Mouse (Mus musculus) intestine, embryonic 16.5 days (tissue): ENCODE results near the gene Gm20716. TPM values are rescaled to one million over a fixed set of nuclear protein-coding genes. Genes with fewer than 3 reads are reported as not detected.
A peak's percentile ranks its signal among the peaks of the same experiment; 100 is the strongest.

Source experiments
- ATAC-seq: fragments of 200-750 bp; cut with Nextera tagmentation; 2 replicates; pipeline ENCODE4 v1.8.0; 2017; ENCODE audit warnings: moderate TSS enrichment, moderate library complexity
- H3K27ac ChIP-seq: fragments of 300-500 bp; sonication (generic); 2 replicates; pipeline ENCODE4 v1.5.1; 2014; ENCODE audit warnings: mild to moderate bottlenecking, low read length
- H3K27me3 ChIP-seq: fragments of 300-500 bp; sonication (generic); replicated peaks from 2 replicates; pipeline ENCODE4 v1.6.1; 2014; ENCODE audit warnings: low read length, control low read depth, mixed read lengths; ENCODE audit not compliant: control insufficient read depth, insufficient read depth
- H3K36me3 ChIP-seq: fragments of 300-500 bp; sonication (generic); 2 replicates; pipeline ENCODE4 v1.6.1; 2014; ENCODE audit warnings: low read length, control low read depth; ENCODE audit not compliant: control insufficient read depth, insufficient read depth
- H3K4me1 ChIP-seq: fragments of 300-500 bp; sonication (generic); 2 replicates; pipeline ENCODE4 v1.6.1; 2014; ENCODE audit warnings: low read length, control low read depth, mixed read lengths; ENCODE audit not compliant: control insufficient read depth, insufficient read depth
- H3K4me2 ChIP-seq: fragments of 300-500 bp; sonication (generic); 2 replicates; pipeline ENCODE4 v1.6.1; 2014; ENCODE audit warnings: low read depth, low read length, control low read depth
- H3K4me3 ChIP-seq: fragments of 300-500 bp; sonication (generic); 2 replicates; pipeline ENCODE4 v1.5.1; 2014; ENCODE audit warnings: mild to moderate bottlenecking, low read length
- H3K9ac ChIP-seq: fragments of 300-500 bp; sonication (generic); 2 replicates; pipeline ENCODE4 v1.6.1; 2014; ENCODE audit warnings: low read depth, low read length
- H3K9me3 ChIP-seq: fragments of 300-500 bp; sonication (generic); 2 replicates; pipeline ENCODE4 v1.6.1; 2016; ENCODE audit warnings: low read length, control low read depth; ENCODE audit not compliant: control insufficient read depth
- WGBS: fragments of 180-500 bp; shearing (Covaris S2); extraction: QIAGEN DNeasy Blood & Tissue Kit; methylation state at CpG from one replicate; pipeline ENCODE4 v1.1.7; 2014; 5-methylcytosine and 5-hydroxymethylcytosine counted together
- polyA plus RNA-seq: library from polyadenylated mRNA; unstranded; fragments of >200 nt; fragmentation: Nextera tagmentation; extraction: Ambion mirVana; gene quantifications from 2 replicates; pipeline ENCODE4 v1.2.1, GENCODE M21; 2015

The Gm20716 gene
- polyA plus RNA-seq, 1 experiment from 2014 or later, result 10.2 TPM

GRCm38 (mm10) chr2:168170167-168170685 lies 59.9 kb downstream of the Gm20716 start:
- peak overlapping the region; percentile 45 for H3K9ac ChIP-seq
- H3K27me3 ChIP-seq, result no peaks in the 10 kb centered on the region
- H3K27ac ChIP-seq, result no peak overlapping the region; the same call in 1 of the 2 replicates
- peaks cover 3% of the 10 kb centered on the region; the same call in 1 of the 2 replicates for H3K36me3 ChIP-seq
- H3K4me2 ChIP-seq, result peak overlapping the region; percentile 42
- WGBS, result 14% methylated on average over 13 of the region's 13 CpGs
- H3K9me3 ChIP-seq, result no peaks in the 10 kb centered on the region
- peak overlapping the region; percentile 28 for H3K4me3 ChIP-seq
- peaks cover 31% of the 10 kb centered on the region for H3K4me1 ChIP-seq
- ATAC-seq, result peak; percentile 94

- whole genome bisulfite sequencing, result 8% methylated on average over 9 of the region's 9 CpGs
- peak overlapping the region; percentile 28 for H3K4me3 ChIP-seq
- H3K9ac ChIP-seq, result peak overlapping the region; percentile 45
- H3K4me2 ChIP-seq, result peak overlapping the region; percentile 42
- ATAC-seq, result peak; percentile 42
- H3K9me3 ChIP-seq, result no peaks in the 10 kb centered on the region
- H3K36me3 ChIP-seq, result no peaks in the 10 kb centered on the region
- peaks cover 31% of the 10 kb centered on the region for H3K4me1 ChIP-seq
- H3K27ac ChIP-seq, result no peak overlapping the region; the same call in 1 of the 2 replicates
- H3K27me3 ChIP-seq, result no peaks in the 10 kb centered on the region
Observed at GRCm38 (mm10) chr2:168169800-168170113, 60.4 kb downstream of the Gm20716 start.

DNA sequence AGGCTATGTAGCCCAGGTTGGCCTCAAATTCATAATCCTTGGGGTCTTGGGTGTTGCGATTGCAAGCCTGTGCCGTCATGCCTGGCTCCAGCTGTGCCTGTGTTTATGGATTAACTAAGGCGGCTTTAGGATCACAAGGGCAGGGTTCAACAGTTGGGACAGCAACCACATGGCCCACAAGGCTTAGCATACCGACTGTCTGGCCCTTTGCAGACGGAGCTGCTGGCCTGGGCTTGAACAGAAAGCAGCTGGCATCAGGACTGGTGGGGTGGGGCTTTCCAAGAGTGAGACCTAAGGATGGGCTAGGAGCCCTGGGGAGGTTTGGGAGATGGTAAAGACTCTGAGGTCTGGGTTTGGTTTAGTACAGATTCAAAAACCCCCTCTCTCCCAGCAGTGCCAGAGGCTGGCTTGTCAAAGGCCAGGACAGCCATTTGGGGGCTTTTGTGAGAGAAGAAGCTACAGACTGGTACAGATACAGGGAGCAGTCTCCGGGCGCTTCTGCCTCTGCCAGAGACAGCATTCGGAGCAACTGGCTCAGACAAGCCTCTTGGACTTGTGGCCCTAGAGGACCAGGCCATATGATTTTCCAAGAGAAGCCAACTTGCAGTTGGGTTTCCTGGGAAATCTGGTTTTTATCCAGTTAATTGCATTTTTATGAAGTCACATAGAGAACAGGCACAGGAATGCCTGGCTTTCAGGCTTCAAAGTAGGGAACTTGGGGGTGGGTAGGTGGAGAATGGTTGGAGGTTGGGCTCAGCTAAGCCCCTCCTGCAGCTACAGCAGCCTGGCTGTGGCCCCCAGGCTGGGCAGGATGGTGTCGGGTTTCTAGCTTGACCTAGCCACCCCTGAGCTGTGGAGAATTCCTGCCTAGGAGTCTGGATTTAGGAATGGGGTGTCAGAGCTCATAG lies 61.0 kb downstream of the Gm20716 start:
- Histone ChIP-seq H3K4me2 (0 out of 2 replicates have a peak overlapping the region, but pooled peaks have one; percentile 42), H3K9ac (peak overlapping the region; percentile 24; the same call in 1 of the 2 replicates), H3K9me3 (no peaks in the 10 kb centered on the region), H3K4me3 (no peak overlapping the region), H3K36me3 (no peaks in the 10 kb centered on the region), H3K27ac (peak overlapping the region; percentile 52), H3K27me3 (no peaks in the 10 kb centered on the region), H3K4me1 (peaks cover 31% of the 10 kb centered on the region)
- WGBS, result 39% methylated on average over 9 of the region's 9 CpGs
- ATAC-seq, result peak; percentile 2; the same call in 1 of the 2 replicates

- Histone ChIP-seq H3K27me3 (no peaks in the 10 kb centered on the region), H3K9ac (no peak overlapping the region), H3K27ac (no peak overlapping the region), H3K36me3 (no peaks in the 10 kb centered on the region), H3K4me2 (no peak overlapping the region), H3K4me3 (no peak overlapping the region), H3K9me3 (no peaks in the 10 kb centered on the region), H3K4me1 (peaks cover 31% of the 10 kb centered on the region)
- 56% methylated on average over 3 of the region's 3 CpGs for WGBS
- ATAC-seq, result no peak
Observed at GRCm38 (mm10) chr2:168167781-168168180, 62.4 kb downstream of the Gm20716 start.

DNA sequence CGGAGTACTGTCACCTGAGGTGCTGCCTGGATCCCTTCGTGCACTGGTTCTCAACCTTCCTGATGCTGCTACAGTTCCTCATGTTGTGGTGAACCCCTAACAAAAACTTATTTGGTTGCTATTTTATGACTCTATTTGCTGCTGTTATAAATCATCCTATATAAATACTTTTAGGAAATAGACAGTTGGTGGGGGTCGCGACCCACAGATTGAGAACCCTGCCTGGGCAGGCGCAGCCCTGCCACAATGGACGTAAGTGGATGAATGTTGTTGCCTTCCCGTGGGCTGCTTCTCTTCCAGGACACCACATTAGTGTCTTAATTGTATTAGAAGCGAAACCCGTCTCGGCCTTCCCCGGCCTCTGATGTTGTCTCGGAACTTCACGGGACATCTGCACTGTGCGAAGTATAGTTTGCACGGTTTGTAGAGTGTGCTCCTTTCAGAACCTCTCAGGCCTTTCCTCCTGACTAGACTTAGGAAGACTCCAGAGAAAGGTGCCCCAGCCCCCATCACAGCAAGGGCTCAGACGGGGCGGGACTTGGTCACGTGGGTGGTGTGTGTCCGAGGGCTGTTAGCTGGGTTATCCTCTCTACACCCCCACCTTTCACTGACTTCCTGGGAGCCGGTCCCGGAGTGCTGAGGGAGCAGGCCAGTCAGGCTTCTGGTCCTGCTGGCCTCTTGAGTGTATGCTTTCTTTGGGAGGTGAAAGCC lies 63.3 kb downstream of the Gm20716 start:
- 35% methylated on average over 21 of the region's 21 CpGs for WGBS
- no peak for ATAC-seq
- peak overlapping the region; percentile 16; the same call in 1 of the 2 replicates for H3K9ac ChIP-seq
- no peaks in the 10 kb centered on the region for H3K9me3 ChIP-seq
- no peaks in the 10 kb centered on the region for H3K36me3 ChIP-seq
- H3K4me2 ChIP-seq, result no peak overlapping the region
- H3K27me3 ChIP-seq, result no peaks in the 10 kb centered on the region
- H3K4me1 ChIP-seq, result peaks cover 37% of the 10 kb centered on the region
- H3K4me3 ChIP-seq, result no peak overlapping the region
- no peak overlapping the region for H3K27ac ChIP-seq

- Histone ChIP-seq H3K4me3 (peak overlapping the region; percentile 34), H3K4me1 (peaks cover 30% of the 10 kb centered on the region), H3K27me3 (no peaks in the 10 kb centered on the region), H3K9ac (peak overlapping the region; percentile 60), H3K36me3 (no peaks in the 10 kb centered on the region), H3K27ac (no peak overlapping the region), H3K4me2 (peak overlapping the region; percentile 67), H3K9me3 (no peaks in the 10 kb centered on the region)
- ATAC-seq, result 0 out of 2 replicates have a peak, but pooled peaks have one; percentile 13
- WGBS, result 6% methylated on average over 14 of the region's 14 CpGs
Observed at GRCm38 (mm10) chr2:168161978-168162377, 68.2 kb downstream of the Gm20716 start.

- Histone ChIP-seq H3K4me1 (peaks cover 29% of the 10 kb centered on the region), H3K4me3 (peak overlapping the region; percentile 34), H3K9me3 (no peaks in the 10 kb centered on the region), H3K27me3 (no peaks in the 10 kb centered on the region), H3K36me3 (no peaks in the 10 kb centered on the region), H3K27ac (no peak overlapping the region), H3K9ac (peak overlapping the region; percentile 60), H3K4me2 (peak overlapping the region; percentile 67)
- ATAC-seq, result 0 out of 2 replicates have a peak, but pooled peaks have one; percentile 24
- WGBS, result 7% methylated on average over 11 of the region's 11 CpGs
Observed at GRCm38 (mm10) chr2:168161514-168161971, 68.6 kb downstream of the Gm20716 start.

DNA sequence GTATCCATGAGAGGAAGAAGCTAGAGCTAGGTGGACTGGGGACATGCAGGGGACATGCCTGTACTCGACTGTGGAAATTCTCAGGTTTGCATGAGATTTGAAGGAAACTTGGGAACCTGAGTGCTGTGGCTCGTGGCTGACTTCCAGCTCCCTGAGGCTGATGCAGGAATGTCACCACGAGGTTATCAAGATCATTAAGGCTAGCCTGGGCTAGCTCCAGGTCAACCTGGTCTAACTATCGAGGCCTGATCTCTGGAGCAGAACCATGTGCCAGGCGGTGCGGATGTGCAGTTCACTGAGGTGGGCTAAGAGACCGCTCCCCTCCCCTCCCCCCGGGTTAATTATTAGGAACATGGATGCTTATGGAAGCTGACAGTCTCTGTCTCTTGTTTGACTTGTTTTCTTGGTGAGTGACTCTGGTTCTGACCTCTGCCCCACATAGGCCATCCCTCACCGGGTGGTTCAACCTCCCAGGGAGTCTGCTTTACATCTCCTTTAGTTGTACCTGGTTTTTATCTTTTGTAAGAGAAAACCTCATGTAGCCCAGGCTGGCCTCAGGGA lies 69.7 kb downstream of the Gm20716 start:
- no peak for ATAC-seq
- Histone ChIP-seq H3K27me3 (no peaks in the 10 kb centered on the region), H3K9ac (no peak overlapping the region), H3K4me3 (no peak overlapping the region), H3K4me1 (peaks cover 29% of the 10 kb centered on the region), H3K4me2 (no peak overlapping the region), H3K9me3 (no peaks in the 10 kb centered on the region), H3K36me3 (no peaks in the 10 kb centered on the region), H3K27ac (no peak overlapping the region)
- 74% methylated on average over 9 of the region's 9 CpGs for WGBS
